Mouse (Mus musculus) bone marrow, adult 2 months (tissue): Measurements from ENCODE around the gene Dcbld2.

ENCODE experiments used
- CTCF ChIP-seq: fragments of 200-500 bp; IDR thresholded peaks from 2 replicates; pipeline ENCODE4 v1.5.1; 2011; ENCODE audit warnings: low read length, control low read depth; ENCODE audit not compliant: control insufficient read depth, insufficient read depth
- POLR2A ChIP-seq: fragments of 200-500 bp; IDR thresholded peaks from 2 replicates; pipeline ENCODE4 v1.6.1; 2011; ENCODE audit warnings: low read depth, mild to moderate bottlenecking, control low read depth, low read length, borderline replicate concordance; ENCODE audit not compliant: control insufficient read depth

- TF ChIP-seq CTCF (no peak), POLR2A (no peak)
Observed at GRCm38 (mm10) chr16:58460386-58460785, 52.1 kb downstream of the Dcbld2 start.
